Mouse (Mus musculus) kidney, adult 2 months (tissue): ENCODE measurements around the gene Kif2c. TPM values are rescaled to one million over a fixed set of nuclear protein-coding genes. Genes with fewer than 3 reads are reported as not detected.

ENCODE experiments used
- DNase-seq: peaks from one replicate; pipeline ENCODE4 v3.0.0; 2021
- H3K27ac ChIP-seq: fragments of 200-500 bp; 2 replicates; pipeline ENCODE4 v1.5.1; 2012; ENCODE audit warnings: low read depth, low read length, control low read depth, inconsistent platforms; ENCODE audit not compliant: insufficient read depth
- H3K27me3 ChIP-seq: fragments of 200-500 bp; replicated peaks from 2 replicates; pipeline ENCODE4 v1.6.1; 2012; ENCODE audit warnings: mild to moderate bottlenecking, moderate library complexity, low read length, inconsistent platforms; ENCODE audit not compliant: control insufficient read depth, insufficient read depth
- H3K36me3 ChIP-seq: fragments of 200-500 bp; 2 replicates; pipeline ENCODE4 v1.6.1; 2012; ENCODE audit warnings: mild to moderate bottlenecking, moderate library complexity, low read length, inconsistent platforms; ENCODE audit not compliant: control insufficient read depth, insufficient read depth
- H3K4me1 ChIP-seq: fragments of 200-500 bp; 2 replicates; pipeline ENCODE4 v1.6.1; 2011; ENCODE audit warnings: low read length; ENCODE audit not compliant: control insufficient read depth, insufficient read depth
- H3K4me3 ChIP-seq: fragments of 200-500 bp; 2 replicates; pipeline ENCODE4 v1.5.1; 2011; ENCODE audit warnings: mild to moderate bottlenecking, low read depth, low read length, control low read depth; ENCODE audit not compliant: insufficient read depth
- CTCF ChIP-seq: fragments of 200-500 bp; conservative IDR thresholded peaks from 2 replicates; pipeline ENCODE4 v1.5.1; 2011; ENCODE audit warnings: low read depth, mild to moderate bottlenecking, control low read depth, low read length, moderate library complexity, mixed read lengths; ENCODE audit not compliant: insufficient read depth, insufficient read length
- POLR2A ChIP-seq: fragments of 200-500 bp; IDR thresholded peaks from one replicate; pipeline ENCODE4 v1.6.1; 2011; ENCODE audit warnings: low read depth, low read length, control low read depth
- WGBS: fragments of 180-500 bp; shearing (Covaris S2); methylation state at CpG from one replicate; pipeline ENCODE4 v1.1.7; 2018; 5-methylcytosine and 5-hydroxymethylcytosine counted together
- polyA plus RNA-seq: library from polyadenylated mRNA; depleted of rRNA; stranded (reverse); fragments of >200 nt; gene quantifications from 2 replicates; pipeline ENCODE4 v1.2.3, GENCODE M21; 2012

Kif2c gene
- polyA plus RNA-seq, 1 experiment = 0.20 TPM

DNA sequence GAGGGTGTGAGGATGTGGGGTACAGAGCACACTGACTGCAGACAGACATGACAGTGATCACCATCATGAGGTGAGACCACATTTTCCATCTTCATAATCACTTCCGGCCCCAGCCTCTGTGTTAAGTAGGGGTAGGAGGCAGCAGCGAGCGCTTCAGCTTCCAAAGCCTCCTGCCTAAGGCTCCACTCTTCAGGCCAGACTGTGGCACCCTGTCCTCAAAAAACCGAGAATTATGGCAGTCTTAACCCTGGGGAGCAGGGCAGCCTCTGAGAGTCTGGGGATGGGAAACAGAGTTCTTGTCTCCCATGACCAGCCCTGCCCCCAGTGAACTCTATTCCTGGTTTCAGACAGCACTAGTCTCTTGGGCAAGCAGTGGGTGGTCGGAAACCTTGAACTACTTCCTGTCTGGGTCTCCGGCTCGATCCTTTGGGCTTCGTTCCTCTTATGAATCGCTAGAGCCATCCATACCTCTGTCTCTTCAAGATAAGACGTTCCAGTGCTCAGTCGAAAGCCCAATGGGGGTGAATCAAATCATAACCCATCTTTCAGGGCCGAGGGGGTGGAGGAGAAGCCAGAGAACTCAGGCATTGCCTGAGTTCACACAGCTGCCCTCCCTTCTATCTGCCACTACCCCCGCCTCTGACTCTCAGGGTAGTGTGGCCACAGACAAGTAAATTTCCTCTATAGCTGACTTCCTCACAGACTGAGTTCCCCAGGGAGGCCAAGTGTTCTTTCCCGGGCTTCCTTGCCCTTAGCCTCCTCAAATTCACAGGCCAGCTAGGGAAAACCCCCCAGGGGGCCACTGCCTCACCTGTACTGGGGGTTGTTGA is 57.7 kb downstream of the Kif2c start:
- no peaks in the 10 kb centered on the region for H3K27me3 ChIP-seq
- no peak overlapping the region for H3K4me3 ChIP-seq
- H3K36me3 ChIP-seq = no peaks in the 10 kb centered on the region
- peak; percentile 59 for DNase-seq
- H3K4me1 ChIP-seq = peaks cover 7% of the 10 kb centered on the region; the same call in 1 of the 2 replicates
- TF ChIP-seq CTCF (no peak), POLR2A (no peak)
- peak overlapping the region; percentile 99 for H3K27ac ChIP-seq
- 52% methylated on average over 14 of the region's 14 CpGs for WGBS

- DNase-seq = no peak
- Histone ChIP-seq H3K36me3 (no peaks in the 10 kb centered on the region), H3K27ac (no peak overlapping the region; the same call in 1 of the 2 replicates), H3K27me3 (no peaks in the 10 kb centered on the region), H3K4me1 (peaks cover 7% of the 10 kb centered on the region; the same call in 1 of the 2 replicates), H3K4me3 (no peak overlapping the region)
- TF ChIP-seq POLR2A (no peak), CTCF (no peak)
- WGBS = 71% methylated on average over 3 of the region's 3 CpGs
These were observed 58.3 kb downstream of the Kif2c start for GRCm38 (mm10) chr4:117124218-117124517.

GRCm38 (mm10) chr4:117123546-117124217 is 58.8 kb downstream of the Kif2c start:
- WGBS = 68% methylated on average over 9 of the region's 9 CpGs
- DNase-seq = no peak
- Histone ChIP-seq H3K4me1 (peaks cover 7% of the 10 kb centered on the region; the same call in 1 of the 2 replicates), H3K4me3 (no peak overlapping the region), H3K36me3 (no peaks in the 10 kb centered on the region), H3K27ac (no peak overlapping the region), H3K27me3 (no peaks in the 10 kb centered on the region)
- no peak for TF ChIP-seq CTCF
- TF ChIP-seq POLR2A = no peak

DNA sequence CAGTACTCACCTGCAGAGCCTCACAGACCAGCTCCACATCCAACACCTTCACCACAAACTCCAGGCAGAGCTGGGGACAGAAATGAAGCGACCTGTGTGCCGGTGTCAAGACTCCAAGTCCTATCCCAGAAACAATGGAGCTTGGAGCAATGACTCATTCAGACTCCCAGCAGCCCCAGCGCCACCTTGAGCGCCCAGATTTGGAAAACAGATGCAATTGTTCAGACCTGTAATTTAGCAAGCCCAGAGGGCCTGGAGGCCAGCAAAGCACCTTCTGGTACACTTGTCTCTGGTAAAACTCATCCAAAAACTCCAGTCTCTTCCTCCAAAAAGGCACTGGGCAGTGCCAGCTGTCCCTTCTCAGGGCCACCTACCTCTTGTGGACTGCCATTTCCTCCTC is 60.2 kb downstream of the Kif2c start:
- Histone ChIP-seq H3K27ac (no peak overlapping the region), H3K36me3 (no peaks in the 10 kb centered on the region), H3K4me1 (peaks cover 7% of the 10 kb centered on the region; the same call in 1 of the 2 replicates), H3K27me3 (no peaks in the 10 kb centered on the region), H3K4me3 (no peak overlapping the region)
- TF ChIP-seq POLR2A = no peak
- no peak for TF ChIP-seq CTCF
- 79% methylated on average over 4 of the region's 4 CpGs for WGBS
- no peak for DNase-seq

DNA sequence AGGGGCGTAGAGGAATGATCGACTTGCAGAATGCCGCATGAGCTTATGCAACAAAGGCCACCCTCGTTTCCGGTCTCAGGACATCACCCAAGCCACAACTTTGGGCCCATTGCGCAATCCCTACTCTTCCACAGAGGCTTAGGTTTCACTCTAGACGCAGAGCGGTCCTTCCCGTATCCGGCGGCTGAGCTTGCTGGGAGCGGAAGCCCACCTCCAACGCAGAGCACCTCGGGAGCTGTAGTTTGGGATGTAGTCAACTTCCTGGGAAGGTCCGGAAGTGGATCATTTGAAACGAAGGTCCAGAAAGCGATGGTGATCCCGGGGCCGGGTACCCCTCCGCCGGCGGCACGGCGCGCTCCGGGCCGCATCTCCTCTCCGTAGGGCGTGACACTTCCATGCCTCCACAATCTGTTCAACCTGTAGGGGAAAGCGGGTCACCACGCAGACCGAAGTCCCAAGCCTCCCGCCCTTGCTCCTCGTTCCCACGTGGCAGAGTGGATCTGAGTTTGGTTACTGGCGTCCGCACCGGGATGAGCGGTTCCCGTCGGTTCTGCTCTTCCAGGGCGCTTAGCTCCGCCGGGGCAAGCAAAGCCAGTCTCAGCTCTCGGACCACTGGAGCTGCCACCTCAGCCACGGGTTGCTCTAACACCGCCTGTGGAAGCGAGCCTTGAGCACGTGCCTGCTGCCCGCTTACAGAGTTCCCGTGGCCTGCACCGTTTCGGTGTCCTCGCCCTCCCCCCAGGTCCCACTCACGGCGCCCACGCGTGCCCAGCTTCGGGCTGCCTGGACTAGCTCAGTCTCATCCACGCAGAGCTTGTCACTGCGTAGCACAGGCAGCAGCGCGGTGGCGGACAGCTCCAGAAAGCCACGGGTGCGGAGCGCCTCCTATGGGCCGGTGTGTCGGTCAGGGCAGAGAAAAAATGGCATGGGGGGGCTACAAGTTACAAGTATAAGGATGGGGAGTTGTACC is 61.7 kb downstream of the Kif2c start:
- under 1% methylated on average over 69 of the region's 69 CpGs for WGBS
- peaks cover 3% of the 10 kb centered on the region; the same call in 1 of the 2 replicates for H3K4me1 ChIP-seq
- H3K4me3 ChIP-seq = peak overlapping the region; percentile 80
- no peaks in the 10 kb centered on the region for H3K36me3 ChIP-seq
- TF ChIP-seq POLR2A = peak; percentile 33
- peak; percentile 80 for TF ChIP-seq CTCF
- no peaks in the 10 kb centered on the region for H3K27me3 ChIP-seq
- DNase-seq = peak; percentile 99
- H3K27ac ChIP-seq = peak overlapping the region; percentile 93

DNA sequence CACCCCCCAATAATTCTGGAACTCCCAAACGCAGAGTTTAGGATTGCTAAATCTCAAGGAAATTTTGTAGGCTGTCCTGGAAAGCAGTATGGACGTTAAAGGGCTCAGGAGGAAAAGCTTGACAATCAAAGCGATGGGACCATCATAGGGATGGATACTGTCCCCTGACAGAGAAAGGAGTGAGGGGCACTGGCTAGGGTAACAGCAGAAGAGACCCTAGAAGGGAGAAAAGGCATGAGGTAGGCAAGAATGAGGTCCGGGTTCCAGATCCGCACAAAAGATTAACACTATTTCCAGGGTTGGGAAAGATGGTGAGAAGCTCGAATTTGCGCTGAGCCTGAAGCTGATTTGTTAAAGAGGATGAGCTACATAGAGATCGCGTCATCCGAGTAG is 62.4 kb downstream of the Kif2c start:
- no peak for DNase-seq

More for the DNA sequence above, 62.4 kb downstream of the Kif2c start:
- TF ChIP-seq POLR2A (no peak), CTCF (no peak)
- Histone ChIP-seq H3K27ac (peak overlapping the region; percentile 93), H3K4me1 (peaks cover 3% of the 10 kb centered on the region; the same call in 1 of the 2 replicates), H3K36me3 (no peaks in the 10 kb centered on the region), H3K27me3 (no peaks in the 10 kb centered on the region), H3K4me3 (peak overlapping the region; percentile 68)
- WGBS = 4% methylated on average over 10 of the region's 10 CpGs
